Mouse (Mus musculus) leukemia stem cell, adult 10-12 weeks (primary cell): ENCODE data around the gene Pex12. TPM values are rescaled to one million over a fixed set of nuclear protein-coding genes. Genes with fewer than 3 reads are reported as not detected.

Experiments
- polyA plus RNA-seq: library from polyadenylated mRNA; stranded (reverse); fragments of >175 nt; gene quantifications from 2 replicates; pipeline ENCODE4 v1.2.3, GENCODE M21; 2012; ENCODE audit warnings: low replicate concordance

Gene Pex12
- polyA plus RNA-seq = 3.9 and 5.0 TPM in 2 replicates

DNA sequence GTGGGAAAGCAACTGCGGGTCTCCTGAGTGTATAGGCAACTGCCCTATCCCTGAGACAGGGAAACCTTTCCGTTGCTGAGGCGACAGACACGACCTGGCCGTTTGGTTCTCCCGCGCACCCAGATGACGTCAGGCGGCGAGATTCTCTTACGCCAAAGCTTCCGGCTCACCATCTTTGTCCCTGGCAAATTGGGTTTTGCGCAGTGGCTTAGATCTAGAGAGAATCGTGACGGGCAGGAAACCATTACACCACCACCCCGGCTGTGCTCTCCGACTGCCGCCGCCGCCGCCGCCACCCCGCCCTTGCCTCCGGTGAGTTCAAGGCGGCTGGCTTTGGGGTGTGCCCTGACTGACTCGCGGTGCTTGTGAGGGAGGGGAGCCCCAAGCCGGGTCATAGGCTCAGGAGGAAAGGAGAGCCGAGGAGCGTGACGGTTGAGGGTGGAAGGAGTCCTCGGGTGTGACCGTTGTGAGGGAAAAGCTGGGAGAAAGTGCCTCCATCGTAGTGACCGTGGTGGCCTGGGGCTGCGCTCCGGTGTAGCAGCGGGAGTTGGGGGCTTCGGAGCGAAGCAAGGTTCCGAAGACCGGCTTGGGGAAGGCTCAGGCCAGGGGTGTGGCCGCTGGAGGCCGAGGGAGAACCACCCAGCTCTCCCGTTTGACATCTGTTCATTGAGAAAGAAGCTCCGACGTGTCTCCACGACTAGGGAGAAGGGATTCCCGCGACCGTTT, at the start of gene Pex12:
Gene Pex12, minus strand, starts transcription at position 61 of the 726 bp plus-strand sequence.

DNA sequence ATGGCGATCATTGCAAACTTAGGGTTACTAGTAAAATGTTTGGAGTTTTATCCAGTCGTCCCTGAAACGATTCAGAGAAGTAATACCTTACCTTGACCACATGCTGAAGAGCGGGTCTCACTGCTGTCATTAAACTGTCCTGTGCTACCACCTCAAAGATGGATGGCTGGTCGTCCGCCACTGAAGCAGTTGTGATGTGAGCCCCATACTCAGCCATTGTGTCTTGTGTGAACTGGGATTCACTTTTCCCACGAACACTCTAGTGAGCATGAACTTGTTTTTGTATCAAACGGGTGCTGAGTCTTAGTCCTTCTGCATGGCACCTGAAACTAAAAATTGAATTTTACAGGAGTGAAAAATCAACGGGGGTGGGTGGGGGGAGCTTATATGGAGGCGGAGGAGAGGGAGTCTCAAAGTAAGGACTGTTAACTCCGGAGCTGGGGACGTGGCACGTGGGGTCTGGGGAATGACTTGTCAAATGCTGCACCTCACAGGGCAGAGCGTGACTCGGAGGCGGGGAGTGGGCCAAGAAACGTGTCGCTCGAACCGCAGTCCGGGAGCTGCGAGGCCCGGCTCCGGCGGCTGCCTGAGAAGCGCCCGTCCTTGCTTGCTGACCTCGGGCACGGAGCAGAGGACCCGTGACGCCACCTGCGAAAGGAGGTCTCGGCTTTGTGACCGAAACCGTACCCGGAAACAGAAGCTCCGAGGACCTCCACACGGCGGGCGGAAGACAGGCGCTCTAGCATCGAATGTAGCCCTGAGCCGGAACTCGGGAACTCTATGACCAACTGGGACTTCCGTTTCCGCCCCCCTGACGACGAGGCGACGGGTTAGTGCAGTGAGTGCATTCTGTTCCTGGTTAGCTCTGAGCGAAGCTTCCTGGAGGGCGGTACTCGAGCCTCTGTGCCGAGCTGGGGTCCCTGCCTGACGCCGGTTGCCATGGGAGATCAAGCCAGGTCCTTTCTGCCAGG, 3.9 kb downstream of the Pex12 start, which contains the start of gene Ap2b1:
Gene Ap2b1, plus strand, starts transcription at position 800 of the 971 bp plus-strand sequence.

DNA sequence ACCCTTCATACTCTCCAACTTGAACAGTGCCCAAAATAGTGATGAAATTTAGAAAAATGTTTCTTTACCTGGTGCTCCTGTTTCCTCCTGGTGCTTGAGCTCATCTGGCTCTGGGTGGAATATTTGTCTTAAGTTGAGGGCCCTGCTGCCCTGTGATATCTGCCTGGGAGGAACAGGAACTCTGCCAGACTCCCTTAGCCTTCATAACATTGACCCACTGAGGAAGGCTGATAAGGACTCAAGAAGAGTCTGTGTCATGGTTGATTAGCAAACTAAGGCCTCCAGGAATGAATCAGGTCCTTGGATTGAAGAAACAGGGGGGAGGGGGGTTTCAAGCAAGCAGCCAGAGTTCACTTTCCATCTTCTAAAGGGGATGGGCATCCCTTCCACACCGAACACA, 15.8 kb downstream of the Pex12 start, which contains the start of gene Slfn14:
Gene Slfn14, minus strand, starts transcription at position 161 of the 400 bp plus-strand sequence.

Other genes with a start within 250 kb of the Pex12 start
- gene Slfn2, start 237.5 kb downstream of the Pex12 start, polyA plus RNA-seq = 0.92 and 5.7 TPM in 2 replicates
- 0.63 and 1.1 TPM in 2 replicates for gene Slfn1, start 185.7 kb downstream of the Pex12 start, polyA plus RNA-seq
- gene Slfn4, start 127.4 kb downstream of the Pex12 start, polyA plus RNA-seq = 0.26 and 0.41 TPM in 2 replicates
- gene Slfn3, start 111.3 kb downstream of the Pex12 start, polyA plus RNA-seq = 0.80 TPM in 1 of 2 replicates, not detected in the other
- gene Slfn14, start 15.9 kb downstream of the Pex12 start, polyA plus RNA-seq = 0.15 and 0.91 TPM in 2 replicates
- 12.4 and 24.2 TPM in 2 replicates for gene Ap2b1, start 3.6 kb downstream of the Pex12 start, polyA plus RNA-seq
- gene Rasl10b, start 106.6 kb upstream of the Pex12 start, polyA plus RNA-seq = 0.09 and 0.11 TPM in 2 replicates
- gene Gas2l2, start 126.9 kb upstream of the Pex12 start, polyA plus RNA-seq = not detected in 2 replicates
- 0.50 TPM in 1 of 2 replicates, not detected in the other for gene 1700020L24Rik, start 135.1 kb upstream of the Pex12 start, polyA plus RNA-seq
- gene Mmp28, start 160.5 kb upstream of the Pex12 start, polyA plus RNA-seq = 0.42 and 0.46 TPM in 2 replicates
- 45.6 and 117 TPM in 2 replicates for gene Taf15, start 170.5 kb upstream of the Pex12 start, polyA plus RNA-seq
- gene Heatr9, start 219.6 kb upstream of the Pex12 start, polyA plus RNA-seq = not detected in 2 replicates
- 20.3 and 71.8 TPM in 2 replicates for gene Ccl5, start 227.9 kb upstream of the Pex12 start, polyA plus RNA-seq